Mouse (Mus musculus): ENCODE measurements around the gene Dctd. TPM values are rescaled to one million over a fixed set of nuclear protein-coding genes. Genes with fewer than 3 reads are reported as not detected.

Dctd gene
- polyA plus RNA-seq (2015; fragmentation: Nextera tagmentation; extraction: Ambion mirVana): 27.2 and 32.7 TPM in 2 replicates

DNA sequence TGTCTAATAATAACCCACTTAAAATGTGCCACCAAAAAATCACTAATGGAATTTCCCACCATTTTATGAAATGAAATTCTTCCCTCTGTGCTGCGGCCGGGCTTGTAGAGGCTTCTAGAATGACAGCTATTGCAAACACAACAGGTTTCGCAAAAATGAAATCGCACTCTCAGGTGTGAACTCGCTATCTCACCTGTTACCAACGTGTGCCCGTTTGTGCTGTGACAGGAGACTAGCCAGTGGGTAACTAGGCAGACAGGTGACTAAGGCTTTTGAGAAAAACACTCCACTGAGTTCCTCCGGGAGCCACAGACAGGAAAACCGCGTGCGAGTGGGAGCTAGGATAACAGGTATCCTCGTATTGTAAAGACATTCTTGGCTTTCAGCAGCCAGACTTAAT, at the start of gene Dctd:
Gene Dctd (plus strand): TSS at position 301 of the 400 bp plus-strand sequence.
- Histone ChIP-seq H3K9me3 (peaks cover under 1% of the 10 kb centered on the region; the same call in 1 of the 2 replicates), H3K27me3 (replicated peaks) (peaks cover 5% of the 10 kb centered on the region; the same call in 1 of the 2 replicates), H3K4me3 (0 out of 2 replicates have a peak within 1 kb of the TSS, but pooled peaks have one; percentile 34), H3K9ac (0 out of 2 replicates have a peak within 1 kb of the TSS, but pooled peaks have one; percentile 34), H3K27ac (replicated peaks) (no peak within 1 kb of the TSS), H3K4me1 (0 out of 2 replicates have a peak, but pooled peaks cover 4% of the 10 kb centered on the region), H3K4me2 (peak within 1 kb of the TSS; percentile 67), H3K36me3 (no peaks in the 10 kb centered on the region)
- 75% methylated on average over 12 of the region's 12 CpGs for WGBS
- no peak for ATAC-seq (ENCODE audit: extremely low read depth, insufficient number of reproducible peaks, low FRiP score, low TSS enrichment)

DNA sequence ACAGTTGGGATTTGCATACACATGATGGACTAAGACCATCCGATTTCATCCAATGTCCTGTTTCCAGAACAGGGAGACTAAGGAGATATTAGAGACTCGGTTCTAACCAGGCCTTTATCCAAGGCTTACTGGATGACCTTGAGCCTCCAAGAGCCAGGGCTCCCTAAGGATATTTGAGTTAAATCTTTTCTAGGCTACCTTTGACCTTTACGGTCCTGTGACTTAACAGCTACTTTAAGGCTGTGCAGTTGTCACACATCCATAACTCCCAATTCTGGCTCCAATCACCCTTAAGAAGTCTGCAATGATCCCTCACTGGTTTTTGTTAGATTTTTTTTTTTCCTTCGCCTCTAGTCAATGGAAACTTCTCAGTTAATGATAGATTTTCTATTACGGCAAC, 45.3 kb upstream of the Dctd start:
- H3K36me3 ChIP-seq: no peaks in the 10 kb centered on the region
- H3K4me2 ChIP-seq: no peak overlapping the region
- no peak overlapping the region for H3K9ac ChIP-seq
- no peaks in the 10 kb centered on the region for H3K27me3 ChIP-seq (replicated peaks)
- ATAC-seq (ENCODE audit: extremely low read depth, insufficient number of reproducible peaks, low FRiP score, low TSS enrichment): no peak
- H3K27ac ChIP-seq (replicated peaks): no peak overlapping the region
- H3K4me1 ChIP-seq: no peaks in the 10 kb centered on the region
- H3K4me3 ChIP-seq: no peak overlapping the region
- no peaks in the 10 kb centered on the region for H3K9me3 ChIP-seq
- 84% methylated on average over 5 of the region's 5 CpGs for WGBS

DNA sequence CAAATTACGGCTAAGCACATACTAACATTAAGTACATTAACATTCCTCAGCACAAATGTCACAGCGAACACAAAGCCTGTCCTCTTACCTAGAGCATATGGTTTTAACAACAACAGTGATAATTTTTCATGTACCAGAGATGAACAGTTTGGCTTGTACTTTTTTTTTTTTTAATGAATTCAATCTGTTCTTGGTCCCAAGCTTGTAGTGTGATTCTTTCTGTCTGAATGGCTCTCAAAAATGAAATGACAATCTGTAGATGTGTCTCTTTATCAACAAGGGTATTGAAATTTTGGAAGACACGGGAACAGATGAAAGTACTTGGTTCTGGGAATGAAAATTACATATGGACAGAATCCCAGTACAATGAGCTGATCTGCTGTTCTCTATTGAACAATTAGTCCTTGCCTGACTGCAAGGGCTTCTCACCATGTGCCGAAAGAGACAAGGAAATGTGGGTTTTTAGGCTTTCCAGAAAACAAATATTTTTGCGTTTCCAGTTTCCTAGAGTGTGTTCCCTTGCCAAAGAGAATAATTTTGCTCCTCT, 35.3 kb upstream of the Dctd start:
- no peak overlapping the region for H3K9ac ChIP-seq
- no peak overlapping the region for H3K4me2 ChIP-seq
- ATAC-seq (ENCODE audit: extremely low read depth, insufficient number of reproducible peaks, low FRiP score, low TSS enrichment): no peak
- no peaks in the 10 kb centered on the region for H3K27me3 ChIP-seq (replicated peaks)
- no peaks in the 10 kb centered on the region for H3K9me3 ChIP-seq
- H3K4me1 ChIP-seq: no peaks in the 10 kb centered on the region
- 78% methylated on average over 5 of the region's 5 CpGs for WGBS
- no peaks in the 10 kb centered on the region for H3K36me3 ChIP-seq
- no peak overlapping the region for H3K27ac ChIP-seq (replicated peaks)
- no peak overlapping the region for H3K4me3 ChIP-seq

DNA sequence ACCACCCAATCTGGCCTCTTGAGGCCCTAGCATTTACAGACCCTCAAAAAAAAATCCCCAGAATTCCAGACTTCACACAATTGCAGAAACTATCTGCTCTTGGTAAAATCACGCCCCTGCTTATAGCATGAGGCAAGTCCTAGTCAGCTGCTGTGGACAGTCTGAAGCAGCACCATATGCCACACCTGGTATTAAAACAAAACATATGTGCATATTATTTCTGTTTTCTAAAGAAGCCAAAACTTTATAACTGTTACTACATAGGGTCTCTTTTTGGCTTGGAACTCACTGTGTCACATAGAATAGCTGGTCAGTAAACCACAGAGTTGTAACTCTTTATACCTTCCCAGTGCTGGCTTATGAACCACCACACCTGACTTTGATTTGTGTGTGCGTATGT, 24.7 kb upstream of the Dctd start:
- H3K36me3 ChIP-seq: no peaks in the 10 kb centered on the region
- WGBS: 86% methylated on average over 2 of the region's 2 CpGs
- ATAC-seq (ENCODE audit: extremely low read depth, insufficient number of reproducible peaks, low FRiP score, low TSS enrichment): no peak

DNA sequence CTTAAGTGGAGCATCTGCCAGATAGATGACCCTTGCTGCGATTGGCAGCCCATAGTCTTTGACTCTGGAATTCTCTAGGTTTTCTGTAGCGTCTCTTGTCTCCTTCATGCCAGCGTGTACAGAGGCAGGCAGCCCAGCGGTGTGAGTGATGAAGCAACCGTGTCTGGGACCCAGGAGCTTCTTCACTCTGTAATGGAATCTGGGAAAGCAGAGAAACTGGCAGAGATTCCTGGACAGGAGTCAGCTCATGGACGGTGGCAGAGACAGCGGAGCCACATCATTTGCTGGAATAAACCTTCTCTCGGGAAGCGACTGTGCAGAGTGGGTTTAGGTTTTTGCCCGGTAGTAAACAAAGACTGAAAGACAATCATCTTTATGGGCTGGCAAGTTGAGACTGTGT, 16.5 kb upstream of the Dctd start:
- Histone ChIP-seq H3K4me3 (no peak overlapping the region), H3K9me3 (no peaks in the 10 kb centered on the region), H3K4me1 (no peaks in the 10 kb centered on the region), H3K9ac (no peak overlapping the region), H3K4me2 (no peak overlapping the region), H3K36me3 (no peaks in the 10 kb centered on the region), H3K27me3 (replicated peaks) (no peaks in the 10 kb centered on the region), H3K27ac (replicated peaks) (no peak overlapping the region)
- 67% methylated on average over 10 of the region's 10 CpGs for WGBS
- ATAC-seq (ENCODE audit: extremely low read depth, insufficient number of reproducible peaks, low FRiP score, low TSS enrichment): no peak

More for the DNA sequence above, 24.7 kb upstream of the Dctd start:
- no peak overlapping the region for H3K4me3 ChIP-seq
- no peak overlapping the region for H3K27ac ChIP-seq (replicated peaks)
- H3K27me3 ChIP-seq (replicated peaks): no peaks in the 10 kb centered on the region
- H3K4me2 ChIP-seq: no peak overlapping the region
- H3K9ac ChIP-seq: no peak overlapping the region
- no peaks in the 10 kb centered on the region for H3K4me1 ChIP-seq
- H3K9me3 ChIP-seq: no peaks in the 10 kb centered on the region

DNA sequence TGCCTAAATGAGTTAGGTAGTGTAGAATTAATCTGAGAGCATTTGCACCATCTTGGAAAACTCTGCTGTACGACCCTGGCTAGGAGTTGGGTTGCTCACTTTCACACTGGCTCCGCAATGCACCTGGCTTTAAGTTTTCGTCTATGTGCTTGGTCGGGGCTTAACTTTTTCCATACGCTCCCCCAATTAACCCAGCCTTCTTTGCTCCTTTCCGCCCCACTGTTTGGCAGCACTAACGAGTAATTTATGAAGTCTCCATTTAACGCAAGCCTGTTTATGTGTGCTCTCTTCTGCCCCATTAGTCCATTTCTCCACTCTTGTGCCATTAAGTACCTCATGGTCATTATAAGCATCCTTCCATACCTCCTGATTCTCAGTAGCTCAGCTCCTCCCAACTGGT, 8.2 kb upstream of the Dctd start:
- no peak overlapping the region for H3K27ac ChIP-seq (replicated peaks)
- H3K4me2 ChIP-seq: no peak overlapping the region
- peaks cover 5% of the 10 kb centered on the region; the same call in 1 of the 2 replicates for H3K27me3 ChIP-seq (replicated peaks)
- no peaks in the 10 kb centered on the region for H3K36me3 ChIP-seq
- no peak overlapping the region for H3K9ac ChIP-seq
- H3K9me3 ChIP-seq: no peaks in the 10 kb centered on the region
- no peak for ATAC-seq (ENCODE audit: extremely low read depth, insufficient number of reproducible peaks, low FRiP score, low TSS enrichment)
- H3K4me3 ChIP-seq: no peak overlapping the region
- 86% methylated on average over 8 of the region's 8 CpGs for WGBS
- H3K4me1 ChIP-seq: no peaks in the 10 kb centered on the region

DNA sequence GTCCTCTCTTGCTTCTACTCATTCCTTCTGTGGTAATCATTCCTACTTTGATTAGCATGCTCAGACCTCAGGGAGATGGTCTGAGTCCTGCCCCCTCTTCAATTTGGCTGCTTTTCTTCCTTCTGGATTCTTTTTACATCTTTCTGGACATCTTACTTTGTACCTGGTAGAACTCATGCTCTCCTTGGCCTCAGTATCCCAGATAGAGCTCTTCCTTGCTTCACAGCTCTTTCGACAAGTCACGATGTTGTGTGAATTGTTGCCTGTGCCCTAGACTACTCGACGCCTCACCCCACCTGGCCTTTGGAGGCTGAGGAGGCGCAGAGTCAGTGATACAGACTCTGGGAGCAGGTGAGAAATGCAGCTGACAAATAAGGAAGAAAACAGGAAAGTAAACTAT, 3.5 kb upstream of the Dctd start:
- 71% methylated on average over 5 of the region's 5 CpGs for WGBS
- Histone ChIP-seq H3K9ac (no peak overlapping the region), H3K27me3 (replicated peaks) (peaks cover 5% of the 10 kb centered on the region; the same call in 1 of the 2 replicates), H3K4me1 (0 out of 2 replicates have a peak, but pooled peaks cover 4% of the 10 kb centered on the region), H3K27ac (replicated peaks) (no peak overlapping the region), H3K36me3 (no peaks in the 10 kb centered on the region), H3K9me3 (no peaks in the 10 kb centered on the region), H3K4me3 (no peak overlapping the region), H3K4me2 (no peak overlapping the region)
- no peak for ATAC-seq (ENCODE audit: extremely low read depth, insufficient number of reproducible peaks, low FRiP score, low TSS enrichment)

DNA sequence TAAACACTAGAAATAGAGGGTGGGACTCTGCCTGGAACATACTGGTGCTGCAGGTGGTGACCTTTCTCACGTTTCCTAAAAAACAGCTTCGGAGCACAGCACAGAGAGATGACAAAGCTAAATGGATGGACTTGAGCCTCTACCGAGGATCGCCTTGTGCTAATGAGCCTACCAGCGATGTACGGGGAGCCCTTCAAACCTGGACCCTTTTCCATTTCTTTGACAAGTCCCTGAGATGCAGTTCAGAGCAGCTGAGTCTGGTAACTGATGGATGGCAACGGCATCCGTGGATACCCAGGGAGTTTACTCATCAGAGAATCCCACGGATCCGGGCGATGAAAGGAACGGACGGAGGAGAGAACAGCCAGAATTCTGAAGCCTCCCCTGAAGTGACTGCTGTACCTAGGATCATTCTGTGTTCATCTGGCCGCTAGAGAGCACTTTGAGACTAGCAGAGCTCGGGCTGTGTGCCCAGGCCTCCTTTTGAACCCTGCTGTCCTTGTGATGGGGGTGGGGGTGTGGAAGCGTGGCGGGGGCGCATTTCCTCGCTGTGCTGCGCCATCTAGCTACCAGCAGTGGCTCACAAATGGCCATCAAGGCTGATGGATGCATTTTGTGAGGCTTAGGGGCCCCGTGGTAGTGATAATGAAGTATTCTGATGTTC, 1.6 kb upstream of the Dctd start:
- peak overlapping the region; percentile 34 for H3K4me3 ChIP-seq
- H3K27ac ChIP-seq (replicated peaks): no peak overlapping the region
- no peak for ATAC-seq (ENCODE audit: extremely low read depth, insufficient number of reproducible peaks, low FRiP score, low TSS enrichment)
- no peaks in the 10 kb centered on the region for H3K36me3 ChIP-seq
- H3K27me3 ChIP-seq (replicated peaks): peaks cover 5% of the 10 kb centered on the region; the same call in 1 of the 2 replicates
- H3K9ac ChIP-seq: peak overlapping the region; percentile 75
- H3K4me1 ChIP-seq: 0 out of 2 replicates have a peak, but pooled peaks cover 4% of the 10 kb centered on the region
- WGBS: 12% methylated on average over 21 of the region's 21 CpGs
- no peaks in the 10 kb centered on the region for H3K9me3 ChIP-seq
- H3K4me2 ChIP-seq: peak overlapping the region; percentile 67

DNA sequence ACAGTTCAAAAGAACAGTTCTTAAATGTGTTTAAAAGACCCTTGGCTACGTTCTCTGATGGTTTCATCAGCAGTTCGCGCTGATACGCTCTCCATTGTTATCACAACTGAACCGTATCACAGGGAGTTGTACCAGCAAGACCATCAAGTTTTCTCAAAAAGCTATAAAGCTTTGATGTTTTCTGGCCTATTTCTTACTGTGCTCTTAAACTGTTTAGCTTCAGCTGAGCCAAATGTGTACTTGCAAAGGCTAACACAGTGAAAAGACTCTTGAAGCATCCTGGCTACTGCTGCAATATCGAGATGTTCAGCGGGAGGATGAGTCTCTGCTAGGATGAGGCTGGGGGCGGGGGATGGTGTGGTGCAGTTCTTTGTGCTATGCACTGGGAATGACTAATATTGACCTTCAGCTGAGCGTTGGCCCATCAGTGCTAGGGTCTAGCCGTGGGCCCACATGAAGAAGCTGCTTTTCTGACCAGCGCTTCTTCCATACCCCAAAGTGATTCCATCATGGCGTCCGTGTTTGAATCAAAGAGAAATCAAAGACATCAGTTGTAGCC, 732 bp upstream of the Dctd start:
- Histone ChIP-seq H3K4me1 (0 out of 2 replicates have a peak, but pooled peaks cover 4% of the 10 kb centered on the region), H3K4me2 (peak overlapping the region; percentile 67), H3K27ac (replicated peaks) (no peak overlapping the region), H3K4me3 (0 out of 2 replicates have a peak overlapping the region, but pooled peaks have one; percentile 34), H3K9me3 (no peaks in the 10 kb centered on the region), H3K36me3 (no peaks in the 10 kb centered on the region), H3K27me3 (replicated peaks) (peaks cover 5% of the 10 kb centered on the region; the same call in 1 of the 2 replicates), H3K9ac (peak overlapping the region; percentile 34; the same call in 1 of the 2 replicates)
- no peak for ATAC-seq (ENCODE audit: extremely low read depth, insufficient number of reproducible peaks, low FRiP score, low TSS enrichment)
- WGBS: 66% methylated on average over 13 of the region's 13 CpGs

DNA sequence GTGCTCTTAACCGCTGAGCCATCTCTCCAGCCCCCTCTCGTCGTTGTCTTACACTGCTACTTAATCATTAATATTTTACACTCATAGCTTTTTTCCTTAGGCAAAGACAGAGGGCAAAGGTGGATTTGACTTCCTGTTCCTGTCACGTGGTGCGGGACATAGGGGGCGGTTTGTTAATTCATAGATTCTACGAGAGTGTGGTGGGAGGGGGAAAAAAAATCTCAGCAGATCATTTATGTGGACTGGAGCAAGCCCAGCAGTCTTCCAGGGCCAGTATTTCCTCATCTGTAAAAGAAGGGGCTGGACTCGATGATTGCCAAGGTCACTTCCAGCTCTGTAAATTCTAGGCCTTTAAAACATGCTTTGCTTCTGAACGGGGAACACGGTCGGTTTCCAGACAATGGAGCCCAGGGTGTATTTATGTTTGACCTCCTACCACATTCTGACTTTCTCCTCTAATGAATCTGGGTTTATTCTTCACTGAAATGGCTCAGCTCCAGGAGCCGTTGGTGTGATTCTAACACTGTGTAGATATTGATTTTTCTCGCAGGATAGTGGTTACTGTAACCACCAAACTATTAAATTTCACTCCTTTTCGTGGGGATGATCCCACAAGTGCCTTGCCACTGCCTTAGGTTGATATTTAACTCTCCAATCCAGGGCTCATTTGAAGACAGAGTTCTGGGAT, 1.4 kb downstream of the Dctd start:
- 75% methylated on average over 14 of the region's 14 CpGs for WGBS

DNA sequence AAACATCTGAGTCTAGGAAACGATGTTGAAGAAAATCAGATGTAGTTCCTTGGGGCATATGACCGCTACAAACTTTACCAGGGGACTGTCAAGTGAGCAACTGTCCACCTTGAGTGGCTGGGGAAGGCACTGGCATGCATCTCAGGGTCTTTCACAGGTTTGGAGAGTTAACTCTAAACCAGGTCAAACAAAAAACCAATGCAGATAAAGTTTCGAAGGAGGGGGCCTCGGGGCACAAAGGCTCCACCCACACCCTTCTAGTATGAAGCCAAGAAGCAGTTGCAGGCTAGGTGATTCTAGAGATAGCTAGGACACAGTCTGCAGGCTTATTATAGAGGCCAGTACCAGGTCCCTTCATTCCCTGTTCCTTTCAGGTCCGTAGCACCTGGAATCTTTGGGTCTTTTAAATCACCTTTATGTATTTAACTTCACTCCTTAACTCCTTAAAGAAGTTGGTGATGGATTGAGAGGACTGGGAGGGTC, 10.5 kb downstream of the Dctd start:
- H3K4me1 ChIP-seq: peaks cover 10% of the 10 kb centered on the region
- ATAC-seq (ENCODE audit: extremely low read depth, insufficient number of reproducible peaks, low FRiP score, low TSS enrichment): no peak
- H3K4me2 ChIP-seq: peak overlapping the region; percentile 87
- WGBS: 24% methylated on average over 5 of the region's 5 CpGs
- H3K36me3 ChIP-seq: peaks cover 20% of the 10 kb centered on the region
- peak overlapping the region; percentile 75 for H3K4me3 ChIP-seq
- peak overlapping the region; percentile 84 for H3K9ac ChIP-seq
- H3K27me3 ChIP-seq (replicated peaks): no peaks in the 10 kb centered on the region
- no peak overlapping the region for H3K27ac ChIP-seq (replicated peaks)
- H3K9me3 ChIP-seq: peaks cover 10% of the 10 kb centered on the region; the same call in 1 of the 2 replicates

More for the DNA sequence above, 1.4 kb downstream of the Dctd start:
- Histone ChIP-seq H3K36me3 (no peaks in the 10 kb centered on the region), H3K27me3 (replicated peaks) (peaks cover 3% of the 10 kb centered on the region; the same call in 1 of the 2 replicates), H3K4me2 (no peak overlapping the region), H3K27ac (replicated peaks) (no peak overlapping the region), H3K9ac (no peak overlapping the region), H3K4me1 (0 out of 2 replicates have a peak, but pooled peaks cover 4% of the 10 kb centered on the region), H3K4me3 (no peak overlapping the region), H3K9me3 (peaks cover 12% of the 10 kb centered on the region)
- ATAC-seq (ENCODE audit: extremely low read depth, insufficient number of reproducible peaks, low FRiP score, low TSS enrichment): no peak
